Mouse (Mus musculus): ENCODE data around the gene Tasp1.

DNA sequence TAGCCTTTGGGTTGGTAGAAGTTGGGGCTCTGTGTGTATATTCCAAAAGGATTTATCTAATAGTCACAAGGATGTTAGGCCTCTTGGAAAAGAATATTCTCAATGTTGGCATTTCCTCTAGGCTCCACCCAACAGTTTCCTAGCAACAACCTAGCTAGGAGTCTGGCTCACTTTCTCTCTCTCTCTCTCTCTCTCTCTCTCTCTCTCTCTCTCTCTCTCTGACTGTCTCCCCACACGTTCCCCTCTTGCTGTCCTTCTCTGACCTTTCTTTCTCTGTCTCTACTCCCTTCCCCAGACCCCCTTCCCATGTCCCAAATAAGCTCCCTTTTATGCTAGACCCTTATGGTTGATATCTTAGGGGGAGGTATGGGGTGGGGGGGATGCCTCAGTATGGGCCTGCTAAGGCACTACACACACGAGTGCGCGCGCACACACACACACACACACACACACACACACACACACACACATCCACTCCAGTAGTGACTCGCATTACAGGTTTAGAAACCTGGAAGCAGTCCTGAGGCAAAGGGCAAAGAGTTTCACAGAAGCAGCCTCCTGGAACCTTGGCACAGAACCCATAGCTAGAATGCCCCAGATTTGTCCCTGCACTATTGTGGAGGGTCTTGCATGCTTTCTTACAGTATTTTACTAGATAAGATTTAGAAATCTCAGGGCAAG lies 12.1 kb upstream of the Tasp1 start:
- no peak for TF ChIP-seq CTCF (IDR thresholded peaks at IDR 0.05; ENCODE audit: insufficient read depth, low read depth, low read length)
- TF ChIP-seq POLR2A (IDR thresholded peaks at IDR 0.05; ENCODE audit: insufficient read depth, low read depth, low read length) = no peak

Measured in olfactory bulb, adult 2 months (tissue).